Mouse (Mus musculus): ENCODE measurements around the gene Myom1.

The Myom1 gene

GRCm38 (mm10) chr17:71018151-71018550, 15.7 kb downstream of the Myom1 start:
- no peak for DNase-seq

DNA sequence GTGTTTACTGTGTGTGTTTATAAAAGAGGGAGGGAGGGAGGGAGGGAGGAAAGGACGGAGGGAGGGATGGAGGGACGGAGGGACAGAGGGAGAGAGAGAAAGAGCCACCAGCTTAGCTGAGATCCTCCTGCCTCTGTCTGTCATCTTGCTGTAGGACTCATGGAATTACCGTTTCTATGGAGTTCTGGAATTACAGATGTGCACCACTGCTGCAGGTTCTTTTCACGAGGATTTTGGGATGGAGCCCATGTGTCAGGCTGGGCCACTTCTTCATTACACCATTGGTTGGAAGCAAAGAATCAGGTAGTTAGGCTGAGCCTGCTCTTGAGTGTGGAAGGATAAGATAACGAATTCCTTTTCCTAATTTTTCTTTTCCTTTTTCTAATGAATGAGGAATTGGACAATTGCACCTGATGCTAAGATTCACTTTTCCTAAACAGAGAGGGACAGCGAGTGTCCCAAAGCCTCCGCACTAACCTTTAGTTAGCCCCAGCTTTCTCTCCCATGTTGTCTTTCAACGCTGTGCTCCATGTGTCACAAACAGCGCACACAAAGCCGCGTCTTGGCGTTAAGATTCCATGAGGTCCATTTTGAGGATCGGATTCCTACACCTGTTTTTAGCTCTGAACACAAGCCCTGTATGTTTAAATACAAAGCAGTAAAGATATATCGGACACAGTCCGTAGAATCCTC, 16.3 kb downstream of the Myom1 start:
- no peak for DNase-seq

- DNase-seq = no peak
Observed at GRCm38 (mm10) chr17:71019309-71019655, 16.8 kb downstream of the Myom1 start.

- no peak for DNase-seq
Observed at GRCm38 (mm10) chr17:71019860-71020259, 17.4 kb downstream of the Myom1 start.

DNA sequence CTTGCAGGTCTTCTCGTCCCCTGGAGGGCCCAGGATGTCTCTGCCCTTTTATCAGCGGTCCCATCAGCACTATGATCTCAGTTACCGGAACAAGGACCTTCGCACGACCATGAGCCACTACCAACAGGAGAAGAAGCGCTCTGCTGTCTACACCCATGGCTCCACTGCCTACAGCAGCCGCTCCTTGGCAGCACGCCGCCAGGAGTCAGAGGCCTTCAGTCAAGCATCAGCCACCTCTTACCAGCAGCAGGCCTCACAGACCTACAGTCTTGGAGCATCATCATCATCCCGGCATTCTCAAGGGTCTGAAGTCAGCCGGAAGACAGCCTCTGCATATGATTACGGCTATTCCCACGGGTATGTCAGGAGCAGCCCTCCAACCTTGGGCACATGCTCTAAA, 20.4 kb downstream of the Myom1 start:
- no peak for DNase-seq

GRCm38 (mm10) chr17:71024071-71024470, 21.6 kb downstream of the Myom1 start:
- no peak for DNase-seq

GRCm38 (mm10) chr17:71025922-71026321, 23.5 kb downstream of the Myom1 start:
- no peak for DNase-seq

DNA sequence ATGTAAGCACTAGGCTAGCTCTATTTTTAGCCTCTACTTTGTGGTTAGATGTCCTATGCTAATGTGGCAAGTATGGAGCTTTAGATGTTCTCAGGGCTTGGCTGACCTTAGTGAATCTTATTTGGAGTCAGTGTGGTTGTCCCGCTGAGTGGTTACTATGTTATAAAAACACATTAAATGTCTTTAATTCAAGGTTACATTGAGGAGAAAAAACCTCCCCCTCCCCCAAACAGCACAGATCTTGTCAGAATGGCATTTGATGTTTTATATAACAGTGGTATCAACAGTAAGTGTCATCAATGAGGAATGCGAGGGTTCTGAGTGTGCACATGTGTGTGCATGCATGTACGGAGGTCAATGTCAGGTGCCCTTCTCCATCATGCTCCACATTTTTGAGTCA, 24.8 kb downstream of the Myom1 start:
- no peak for DNase-seq

- no peak for DNase-seq
Observed at GRCm38 (mm10) chr17:71032719-71033118, 30.3 kb downstream of the Myom1 start.

GRCm38 (mm10) chr17:71034472-71034871, 32.0 kb downstream of the Myom1 start:
- no peak for DNase-seq

GRCm38 (mm10) chr17:71037188-71037587, 34.8 kb downstream of the Myom1 start:
- DNase-seq = no peak

GRCm38 (mm10) chr17:71038812-71039211, 36.4 kb downstream of the Myom1 start:
- DNase-seq = no peak

- no peak for DNase-seq
Observed at GRCm38 (mm10) chr17:71039851-71040581, 37.6 kb downstream of the Myom1 start.

DNA sequence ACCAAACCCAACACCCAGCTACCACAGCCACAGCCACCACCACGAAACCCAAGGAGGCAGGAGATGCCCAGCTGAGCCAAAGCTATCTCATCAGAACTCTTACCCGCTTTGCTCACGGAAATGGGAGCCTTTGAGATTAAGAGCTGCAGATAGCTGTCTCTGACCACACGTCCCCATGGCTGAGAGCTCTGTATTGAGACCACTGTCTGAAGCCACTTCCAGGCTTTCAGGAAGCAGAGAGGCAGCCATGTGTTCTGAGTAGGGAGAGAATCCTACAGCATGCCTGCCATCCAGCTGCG, 38.1 kb downstream of the Myom1 start:
- no peak for DNase-seq

DNA sequence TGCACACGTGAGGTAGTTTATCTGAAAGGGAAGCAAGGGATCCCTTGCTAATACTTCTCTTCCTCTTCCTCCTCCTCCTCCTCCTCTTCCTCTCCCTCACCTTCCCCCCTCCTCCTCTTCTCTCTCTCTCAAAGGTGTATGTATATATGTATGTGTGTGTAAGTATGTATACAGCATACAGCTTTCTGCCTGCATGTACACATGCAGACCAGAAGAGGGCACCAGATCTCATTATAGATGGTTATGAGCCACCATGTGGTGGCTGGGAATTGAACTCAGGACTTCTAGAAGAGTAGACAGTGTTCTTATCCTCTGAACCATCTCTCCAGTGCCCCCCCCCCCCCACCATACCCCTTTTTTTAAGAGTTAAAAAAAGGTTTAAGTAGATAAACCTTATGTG, 40.2 kb downstream of the Myom1 start:
- no peak for DNase-seq

DNA sequence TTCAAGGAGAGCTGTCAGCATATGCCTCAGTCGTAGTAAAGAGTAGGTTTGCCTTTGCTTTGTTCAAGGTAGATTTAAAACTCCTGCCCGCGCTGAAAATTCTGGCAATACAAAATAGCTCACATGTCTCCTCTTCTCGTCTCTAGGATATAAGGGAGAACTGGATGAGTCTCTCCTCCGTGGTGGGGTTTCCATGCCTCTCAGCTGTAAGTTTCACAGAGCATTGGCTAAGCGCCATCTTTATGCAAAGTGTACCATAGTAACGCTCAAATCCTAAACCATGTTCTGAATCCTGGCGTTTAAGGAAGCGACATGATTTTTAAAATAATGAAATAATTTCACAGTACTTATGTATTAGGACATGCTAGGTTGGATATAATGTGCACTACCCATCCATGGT, 43.2 kb downstream of the Myom1 start:
- DNase-seq = no peak

- no peak for DNase-seq
Observed at GRCm38 (mm10) chr17:71046856-71047255, 44.4 kb downstream of the Myom1 start.

DNA sequence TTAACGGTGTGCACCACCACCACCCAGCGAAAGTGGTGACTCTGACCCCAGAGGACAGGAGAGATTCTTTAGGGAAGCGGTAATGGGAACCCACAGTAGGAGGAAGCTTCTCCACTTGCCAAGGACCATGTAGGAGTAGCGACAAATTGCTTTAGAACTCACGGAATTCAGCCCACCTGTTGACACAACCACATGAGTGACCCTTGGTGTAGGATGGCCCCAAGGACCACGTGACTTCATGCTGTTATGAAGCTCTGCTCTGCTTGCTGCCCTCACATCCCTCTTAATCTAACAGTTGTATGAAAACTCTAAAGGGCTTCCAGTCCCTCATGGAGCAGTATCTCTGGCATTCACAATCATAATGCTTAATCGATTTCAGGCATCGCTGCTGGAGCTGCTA, 46.9 kb downstream of the Myom1 start:
- DNase-seq = no peak

DNA sequence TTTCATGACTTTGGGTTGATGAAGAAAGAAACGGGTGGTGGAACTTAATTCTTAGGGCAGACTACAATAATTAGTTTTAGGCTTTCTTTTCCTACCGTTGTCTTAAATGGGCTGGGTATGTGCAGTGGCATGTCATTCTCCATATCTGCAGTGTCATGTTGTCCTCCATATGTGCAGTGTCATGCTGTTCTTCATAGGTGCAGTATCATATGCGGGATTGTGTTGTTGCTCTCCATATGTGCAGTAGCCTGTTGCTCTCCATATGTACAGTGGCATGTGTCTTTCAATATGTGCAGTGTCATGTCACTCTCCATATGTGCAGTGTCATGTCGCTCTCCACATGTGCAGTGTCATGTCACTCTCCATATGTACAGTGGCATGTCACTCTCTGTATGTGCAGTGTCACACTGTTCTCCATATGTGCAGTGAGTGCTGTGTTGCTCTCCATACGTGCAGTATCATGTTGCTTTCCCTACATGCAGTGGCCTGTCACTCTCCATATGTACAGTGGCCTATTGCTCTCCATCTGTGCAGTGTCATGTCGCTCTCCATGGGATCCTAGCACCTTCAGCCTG, 50.8 kb downstream of the Myom1 start:
- DNase-seq = no peak

GRCm38 (mm10) chr17:71055203-71055894, 52.9 kb downstream of the Myom1 start:
- DNase-seq = no peak

GRCm38 (mm10) chr17:71056405-71056804, 54.0 kb downstream of the Myom1 start:
- DNase-seq = no peak

DNA sequence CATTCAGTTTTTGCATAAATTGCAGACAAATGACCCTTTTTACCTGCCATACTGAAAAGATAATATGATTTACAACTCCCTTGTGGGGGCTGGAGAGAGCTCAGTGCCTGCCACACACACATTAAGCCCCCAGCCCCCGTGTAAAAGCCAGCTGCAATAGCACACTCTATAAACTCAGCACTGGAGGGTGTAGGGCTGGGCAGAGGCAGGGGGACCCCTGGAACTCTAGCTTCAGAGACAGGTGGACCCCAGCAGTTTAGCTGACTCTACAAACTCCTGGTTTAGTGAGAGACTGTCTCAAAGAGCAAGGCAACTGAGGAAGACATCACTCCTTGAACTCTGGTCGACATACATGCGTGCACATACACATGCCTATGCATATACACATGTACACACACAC, 55.3 kb downstream of the Myom1 start:
- DNase-seq = no peak

GRCm38 (mm10) chr17:71059213-71059612, 56.8 kb downstream of the Myom1 start:
- DNase-seq = no peak

- no peak for DNase-seq
Observed at GRCm38 (mm10) chr17:71062049-71062560, 59.7 kb downstream of the Myom1 start.
